Mouse (Mus musculus) granulocyte monocyte progenitor cell, adult 5-6 weeks (primary cell): Measurements from ENCODE around the gene Exosc5. TPM values are rescaled to one million over a fixed set of nuclear protein-coding genes. Genes with fewer than 3 reads are reported as not detected.

ENCODE experiments used
- ATAC-seq: replicated peaks from 2 replicates; pipeline ENCODE4 v1.8.0; 2016; ENCODE audit warnings: mild to moderate bottlenecking, moderate TSS enrichment, inconsistent platforms; ENCODE audit not compliant: poor library complexity, severe bottlenecking
- total RNA-seq, 2 experiments: library from RNA; stranded (forward) in 1 of 2; stranded (reverse) in 1 of 2; fragments of 200-712, 200-1000 nt in 1 of 2; fragments of >200 nt in 1 of 2; fragmentation: Nextera tagmentation in 1 of 2; gene quantifications; 2 replicates each; pipeline ENCODE4 v1.2.3; 2014 to 2017

Exosc5 gene
- total RNA-seq (2014; fragmentation: Nextera tagmentation) (84.1 and 154 TPM in 2 replicates), total RNA-seq (2017) (73.1 and 81.3 TPM in 2 replicates)

- ATAC-seq = peak; percentile 94
Observed at GRCm38 (mm10) chr7:25658657-25659472, at the start of gene Exosc5, which contains the start of gene Bckdha. TSS of gene Exosc5 (plus strand) at chr7:25659164. TSS of gene Bckdha (minus strand) at chr7:25658981.

GRCm38 (mm10) chr7:25610056-25610455, 48.9 kb upstream of the Exosc5 start:
- ATAC-seq = peak; percentile 60

GRCm38 (mm10) chr7:25611501-25611900, 47.5 kb upstream of the Exosc5 start:
- ATAC-seq = no peak

GRCm38 (mm10) chr7:25614086-25614485, 44.9 kb upstream of the Exosc5 start:
- no peak for ATAC-seq

GRCm38 (mm10) chr7:25614831-25615705, 43.9 kb upstream of the Exosc5 start:
- ATAC-seq = no peak

- no peak for ATAC-seq
Observed at GRCm38 (mm10) chr7:25615706-25616011, 43.3 kb upstream of the Exosc5 start, which contains the start of gene Erich4. TSS of gene Erich4 (minus strand) at chr7:25615892.

- ATAC-seq = no peak
Observed at GRCm38 (mm10) chr7:25617376-25618160, 41.4 kb upstream of the Exosc5 start.

GRCm38 (mm10) chr7:25618865-25619721, 39.9 kb upstream of the Exosc5 start, which contains the start of gene Dmac2:
TSS of gene Dmac2 (plus strand) at chr7:25619414.
- ATAC-seq = peak; percentile 94

GRCm38 (mm10) chr7:25619722-25619991, 39.3 kb upstream of the Exosc5 start:
- no peak for ATAC-seq

GRCm38 (mm10) chr7:25620101-25620500, 38.9 kb upstream of the Exosc5 start:
- no peak for ATAC-seq

GRCm38 (mm10) chr7:25620751-25621150, 38.2 kb upstream of the Exosc5 start:
- no peak for ATAC-seq

GRCm38 (mm10) chr7:25623857-25624370, 35.0 kb upstream of the Exosc5 start:
- no peak for ATAC-seq

- ATAC-seq = no peak
Observed at GRCm38 (mm10) chr7:25624851-25625250, 34.1 kb upstream of the Exosc5 start.

GRCm38 (mm10) chr7:25625594-25626250, 33.2 kb upstream of the Exosc5 start:
- ATAC-seq = peak; percentile 45

- ATAC-seq = peak; percentile 12
Observed at GRCm38 (mm10) chr7:25626509-25627430, 32.2 kb upstream of the Exosc5 start, which contains the start of gene B3gnt8. TSS of gene B3gnt8 (plus strand) at chr7:25626654.

- peak; percentile 49 for ATAC-seq
Observed at GRCm38 (mm10) chr7:25627431-25628322, 31.3 kb upstream of the Exosc5 start.

- no peak for ATAC-seq
Observed at GRCm38 (mm10) chr7:25628323-25628620, 30.7 kb upstream of the Exosc5 start.
